Mouse (Mus musculus) ovary, postnatal 10 days (tissue): ENCODE measurements around the gene Nif3l1.

Experiments
- DNase-seq: peaks from one replicate; pipeline ENCODE4 v3.0.0; 2022; ENCODE audit warnings: low spot score

Nif3l1 gene

DNA sequence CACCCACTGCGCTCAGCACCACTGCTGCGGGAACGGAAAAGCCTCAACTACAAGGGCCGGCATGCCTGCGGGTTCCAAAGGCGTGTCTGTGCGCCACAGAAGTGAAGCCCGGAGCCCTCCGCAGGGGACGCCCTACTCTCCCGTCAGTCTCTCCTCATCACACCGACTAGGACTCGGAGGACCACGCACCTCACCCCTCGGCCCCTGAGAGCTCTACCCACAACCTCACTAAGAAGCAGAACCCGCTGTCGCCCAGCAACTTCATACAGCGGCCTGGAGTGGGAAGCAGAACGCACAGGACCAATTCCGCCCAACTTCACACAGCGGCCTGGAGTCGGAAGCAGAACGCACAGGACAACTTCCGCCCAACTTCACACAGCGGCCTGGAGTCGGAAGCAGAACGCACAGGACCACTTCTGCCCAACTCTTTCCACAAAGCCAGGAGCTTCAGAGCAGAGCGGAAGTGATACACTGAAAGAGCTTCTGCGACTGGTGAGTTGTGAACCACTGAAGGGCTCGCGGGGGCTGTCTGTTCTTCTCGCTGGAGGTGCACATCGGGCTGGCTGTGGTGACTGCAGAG lies at the start of gene Nif3l1, which contains the start of gene Ppil3:
Gene Nif3l1 (plus strand): TSS at position 9 of the 580 bp plus-strand sequence.
Gene Ppil3 (minus strand): TSS at position 344 of the 580 bp plus-strand sequence.
- peak; percentile 74 for DNase-seq

DNA sequence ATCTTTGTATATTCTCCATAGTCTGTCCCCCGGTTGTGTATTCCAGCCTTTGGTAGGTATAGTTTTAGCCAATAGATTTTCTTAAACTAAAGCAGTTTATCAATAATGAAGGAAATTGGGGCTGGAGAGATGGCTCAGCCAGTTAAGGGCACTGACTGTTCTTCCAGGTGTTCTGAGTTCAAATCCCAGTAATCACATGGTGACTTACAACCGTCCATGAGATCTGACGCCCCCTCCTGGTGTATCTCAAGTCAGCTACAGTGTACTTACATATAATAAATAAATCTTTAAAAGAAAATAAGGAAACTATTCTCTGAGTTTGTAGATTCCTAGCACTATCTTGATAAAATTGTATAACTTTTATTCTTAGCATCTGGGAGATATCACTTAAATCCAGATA lies 49.6 kb upstream of the Nif3l1 start:
- no peak for DNase-seq

DNA sequence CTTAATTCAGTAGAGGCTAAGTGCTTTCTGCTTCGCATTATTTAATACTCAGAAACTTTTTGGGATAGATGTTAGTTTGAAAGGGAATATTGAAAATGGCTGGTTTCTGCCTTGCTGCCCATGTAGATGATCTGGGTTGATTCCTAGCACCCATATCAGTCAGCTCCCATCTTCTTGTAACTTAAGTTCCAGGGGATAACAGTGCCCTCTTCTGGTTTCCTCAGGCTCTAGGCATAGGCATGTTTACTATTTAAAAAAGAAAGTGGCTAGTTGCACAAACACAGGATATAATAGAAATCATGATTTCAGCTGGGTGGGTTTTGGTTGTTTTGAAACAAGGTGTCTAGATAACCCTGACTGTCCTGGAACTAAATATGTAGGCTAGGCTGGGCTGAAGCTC lies 48.8 kb upstream of the Nif3l1 start:
- DNase-seq = no peak

DNA sequence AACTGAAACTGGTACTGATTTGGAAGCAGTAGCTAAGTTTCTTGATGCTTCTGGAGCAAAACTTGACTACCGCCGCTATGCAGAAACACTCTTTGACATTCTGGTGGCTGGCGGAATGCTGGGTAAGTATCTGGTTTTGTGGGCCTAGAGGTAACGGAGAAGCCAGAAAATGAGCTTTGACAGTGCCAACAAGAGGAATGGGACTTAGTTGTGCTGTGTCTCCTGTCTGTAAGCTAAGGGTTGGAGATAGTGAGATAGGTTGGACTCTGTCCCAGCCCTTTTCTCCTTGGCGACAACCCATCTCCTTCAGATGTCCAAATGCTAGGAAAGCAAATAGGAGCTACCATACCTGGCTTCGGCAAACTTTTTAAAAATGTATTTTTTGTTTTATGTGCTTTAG lies 47.2 kb upstream of the Nif3l1 start:
- no peak for DNase-seq

DNA sequence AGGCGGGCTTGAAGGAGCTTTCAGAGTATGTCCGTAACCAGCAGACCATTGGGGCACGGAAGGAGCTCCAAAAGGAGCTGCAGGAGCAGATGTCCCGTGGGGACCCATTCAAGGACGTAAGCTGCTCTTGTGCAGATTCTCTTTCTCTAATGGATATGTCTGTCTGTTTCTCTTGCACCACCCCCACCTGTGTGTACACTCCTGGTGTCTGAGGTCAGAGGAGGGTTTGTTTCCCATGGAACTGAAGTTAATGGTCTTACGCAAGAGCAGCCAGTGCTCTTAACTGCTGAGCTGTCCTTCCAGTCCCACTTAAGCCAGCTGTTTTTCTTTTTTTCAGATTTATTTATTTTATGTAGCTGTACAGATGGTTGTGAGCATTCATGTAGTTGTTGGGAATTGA lies 43.6 kb upstream of the Nif3l1 start:
- no peak for DNase-seq

DNA sequence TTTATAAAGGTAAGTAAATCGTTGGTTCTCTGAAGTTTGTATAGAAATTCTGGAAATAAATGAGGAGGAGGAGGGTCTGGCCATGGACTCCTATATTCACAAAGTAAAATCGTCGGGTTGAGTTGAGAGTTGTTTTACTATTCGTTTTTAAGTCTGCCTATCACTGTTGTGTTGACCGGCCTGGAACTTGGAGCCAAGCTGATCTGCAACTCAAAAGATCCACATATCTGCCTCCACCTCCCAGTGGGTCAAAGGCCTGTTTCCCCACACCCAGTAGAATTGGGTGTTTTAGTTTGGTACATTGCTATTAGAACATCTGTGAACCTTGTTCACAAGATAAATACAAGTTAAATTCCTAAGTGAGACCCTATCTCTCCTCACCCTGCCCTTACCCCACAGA lies 41.2 kb upstream of the Nif3l1 start:
- no peak for DNase-seq

DNA sequence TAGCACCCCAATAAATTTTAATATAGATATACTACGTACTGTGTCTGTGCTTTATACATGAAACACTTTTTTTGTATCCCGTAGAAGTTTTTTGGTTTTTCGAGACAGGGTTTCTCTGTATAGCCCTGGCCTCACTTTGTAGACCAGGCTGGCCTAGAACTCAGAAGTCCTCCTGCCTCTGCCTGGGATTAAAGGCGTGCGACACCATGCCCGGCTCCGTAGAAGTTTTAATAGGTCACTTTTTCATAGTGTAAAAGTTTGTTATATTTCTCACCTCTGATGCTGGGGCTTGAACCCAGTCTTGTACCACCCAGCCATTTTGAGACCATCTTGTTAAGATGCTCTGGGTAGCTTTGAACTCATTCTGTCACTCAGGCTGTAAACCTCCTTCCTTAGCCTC lies 37.6 kb upstream of the Nif3l1 start:
- no peak for DNase-seq

DNA sequence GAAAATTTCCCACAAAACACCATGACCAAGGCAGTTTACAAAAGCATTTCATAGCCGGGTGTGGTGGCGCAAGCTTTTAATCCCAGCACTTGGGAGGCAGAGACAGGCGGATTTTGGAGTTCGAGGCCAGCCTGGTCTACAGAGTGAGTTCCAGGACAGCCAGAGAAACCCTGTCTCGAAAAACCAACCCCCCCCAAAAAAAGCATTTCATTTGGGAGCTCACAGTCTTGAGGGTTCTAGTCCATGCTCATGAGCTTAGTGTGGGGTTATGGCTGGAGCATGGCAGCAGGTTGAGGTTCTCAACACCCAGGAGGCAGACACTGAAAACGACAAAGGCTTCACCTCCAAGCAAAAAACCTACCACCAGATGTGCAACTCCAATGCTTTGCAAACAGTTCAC lies 36.8 kb upstream of the Nif3l1 start:
- DNase-seq = no peak

DNA sequence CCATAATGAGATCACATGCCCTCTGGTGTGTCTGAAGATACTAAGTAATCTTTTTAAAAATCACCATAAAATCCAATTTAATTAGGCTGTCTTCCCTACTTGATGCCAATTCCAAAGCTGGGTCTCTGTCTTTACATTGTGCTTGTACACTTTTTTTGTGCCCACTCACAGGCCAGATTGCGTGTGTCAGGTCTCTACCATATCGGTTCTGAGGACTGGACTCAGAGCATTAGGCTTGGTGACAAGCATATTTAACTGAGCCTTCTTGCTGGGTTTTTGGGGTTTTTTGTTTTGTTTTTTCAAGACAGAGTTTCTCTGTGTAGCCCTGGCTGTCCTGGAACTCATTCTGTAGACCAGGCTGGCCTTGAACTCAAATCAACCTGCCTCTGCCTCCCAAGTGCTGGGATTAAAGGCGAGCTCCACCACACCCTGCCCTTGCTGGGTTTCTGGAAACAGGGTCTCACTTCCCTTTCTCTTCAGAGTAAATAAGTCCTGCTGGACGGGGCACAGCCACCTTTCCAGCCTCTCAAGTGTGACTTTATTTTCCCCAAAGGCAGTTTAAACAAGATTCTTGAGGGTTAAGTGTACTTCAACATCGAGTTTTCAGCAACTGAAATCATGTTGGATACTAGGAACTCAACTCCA lies 35.3 kb upstream of the Nif3l1 start:
- no peak for DNase-seq

DNA sequence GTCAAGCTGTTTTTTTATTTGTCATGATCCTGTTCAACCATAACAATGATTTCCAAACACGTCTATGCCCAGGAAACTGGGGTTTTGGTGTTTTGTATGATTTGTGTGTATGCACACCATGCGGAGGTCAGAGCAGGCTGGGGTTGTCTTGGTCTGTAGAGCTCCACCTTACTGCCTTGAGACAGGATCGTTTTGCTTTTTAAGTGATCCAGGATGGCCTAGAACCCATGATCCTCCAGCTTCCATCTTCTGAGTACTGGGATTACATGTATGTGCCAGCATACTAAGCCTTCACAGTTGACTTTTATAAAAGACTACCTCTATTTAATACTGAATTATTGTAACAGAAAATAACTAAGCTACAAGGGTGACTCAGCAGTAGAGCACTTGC lies 34.8 kb upstream of the Nif3l1 start:
- no peak for DNase-seq

DNA sequence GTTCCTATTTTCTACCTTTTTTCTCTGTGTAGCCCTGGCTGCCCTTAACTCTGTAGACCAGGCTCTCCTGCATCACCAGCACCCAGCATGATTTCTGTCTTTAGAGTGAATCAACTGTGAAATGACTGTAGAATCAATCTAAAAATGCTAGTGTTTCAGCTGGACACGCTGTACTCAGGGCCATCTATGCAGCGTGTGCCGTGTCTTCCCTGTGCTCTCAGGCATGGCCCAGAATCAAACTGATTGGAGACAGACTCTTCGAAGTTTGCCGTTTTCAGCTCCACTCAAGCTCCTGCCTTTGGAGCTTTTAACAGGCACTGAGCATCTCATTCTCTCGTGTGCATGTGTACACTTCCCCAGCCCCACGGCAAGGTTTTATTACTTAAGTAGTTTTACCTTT lies 34.2 kb upstream of the Nif3l1 start:
- no peak for DNase-seq

DNA sequence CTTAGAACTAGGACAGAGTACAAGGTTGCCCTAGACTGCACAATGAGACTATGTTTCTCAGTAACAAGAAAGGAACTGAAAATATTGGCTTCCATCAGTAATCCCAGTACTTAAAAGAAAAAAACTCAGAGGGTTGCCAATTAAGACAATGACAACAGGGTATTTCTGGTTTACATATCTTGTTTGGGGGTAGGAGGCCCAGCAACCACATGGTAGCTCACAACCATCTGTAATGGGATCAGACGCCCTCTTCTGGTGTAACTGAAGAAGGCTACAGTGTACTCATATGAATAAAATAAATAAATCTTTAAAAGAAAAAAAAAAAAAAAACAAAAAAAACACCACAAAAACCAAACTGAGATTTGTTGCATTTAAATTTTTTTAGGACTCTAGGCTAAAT lies 29.5 kb upstream of the Nif3l1 start:
- DNase-seq = no peak

DNA sequence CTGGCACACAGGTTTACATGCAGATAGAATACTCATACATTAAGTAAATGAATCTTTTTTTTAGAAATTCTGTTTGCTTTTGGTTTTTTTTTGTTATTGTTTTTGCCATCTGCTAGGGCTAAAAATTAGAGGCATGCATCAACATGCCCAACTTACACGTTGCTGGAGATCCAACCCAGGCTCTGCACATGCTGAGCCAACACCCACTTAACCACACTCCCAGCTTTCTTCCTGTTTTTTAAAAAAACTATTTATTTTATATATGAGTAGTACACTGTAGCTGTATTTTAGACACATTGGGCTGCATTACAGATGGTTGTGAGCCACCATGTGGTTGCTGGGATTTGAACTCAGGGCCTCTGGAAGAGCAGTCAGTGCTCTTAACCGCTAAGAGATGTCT lies 28.9 kb upstream of the Nif3l1 start:
- no peak for DNase-seq

DNA sequence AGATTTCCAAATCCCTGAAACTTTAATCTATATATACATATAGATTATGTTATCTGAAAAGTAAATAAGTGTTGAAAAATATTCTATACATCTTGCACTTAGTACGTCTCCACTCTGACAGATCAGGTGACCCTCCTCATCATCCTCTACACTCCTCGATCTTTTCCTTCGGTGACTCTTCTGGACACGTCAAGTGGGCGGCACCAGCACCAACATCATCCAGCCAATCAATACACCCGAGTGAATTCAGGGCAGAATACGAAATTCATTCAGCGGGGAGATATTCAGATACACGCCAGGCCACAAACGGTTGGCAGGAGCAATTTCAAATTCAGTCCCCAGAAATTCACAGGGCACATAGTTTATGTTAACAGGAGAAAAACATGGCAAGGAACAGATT lies 24.9 kb upstream of the Nif3l1 start:
- DNase-seq = no peak

DNA sequence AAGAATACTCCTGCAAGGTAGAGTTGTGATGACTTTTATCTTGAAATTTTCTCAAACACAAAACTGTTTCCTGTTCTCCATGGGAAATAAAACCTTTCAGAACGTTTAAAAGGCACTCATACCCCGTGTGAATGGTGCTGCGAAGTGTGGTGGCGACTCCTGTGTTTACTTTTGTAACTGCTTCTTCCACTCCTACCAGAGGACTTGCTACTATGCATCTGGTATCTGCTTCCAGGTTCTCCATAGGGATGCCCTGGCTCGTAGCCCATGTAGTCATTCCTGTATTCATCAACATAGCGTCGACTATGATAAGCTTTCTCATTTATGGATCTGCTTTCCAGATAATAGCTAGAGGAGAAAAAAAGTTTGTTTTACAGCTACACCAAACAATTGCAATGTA lies 24.0 kb upstream of the Nif3l1 start:
- DNase-seq = no peak

DNA sequence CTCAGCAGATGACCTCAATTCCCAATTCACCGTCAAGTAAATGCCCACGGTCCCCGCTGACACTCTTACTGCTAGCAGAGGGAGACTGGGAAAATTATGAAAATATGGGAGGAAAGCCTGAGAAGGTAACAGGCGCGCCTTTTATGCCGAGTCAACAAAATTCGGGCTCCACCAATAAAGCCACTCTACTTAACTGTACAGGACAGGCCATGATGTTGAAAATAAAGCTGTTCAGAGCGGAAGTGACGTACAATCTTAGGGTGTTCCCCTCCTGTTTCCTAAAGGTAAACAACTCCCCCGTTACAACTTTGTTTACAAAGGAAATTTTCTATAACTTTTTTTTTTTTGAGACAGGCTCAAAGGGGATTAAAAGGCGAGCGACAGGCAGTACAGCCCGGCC lies 22.1 kb upstream of the Nif3l1 start:
- DNase-seq = no peak

DNA sequence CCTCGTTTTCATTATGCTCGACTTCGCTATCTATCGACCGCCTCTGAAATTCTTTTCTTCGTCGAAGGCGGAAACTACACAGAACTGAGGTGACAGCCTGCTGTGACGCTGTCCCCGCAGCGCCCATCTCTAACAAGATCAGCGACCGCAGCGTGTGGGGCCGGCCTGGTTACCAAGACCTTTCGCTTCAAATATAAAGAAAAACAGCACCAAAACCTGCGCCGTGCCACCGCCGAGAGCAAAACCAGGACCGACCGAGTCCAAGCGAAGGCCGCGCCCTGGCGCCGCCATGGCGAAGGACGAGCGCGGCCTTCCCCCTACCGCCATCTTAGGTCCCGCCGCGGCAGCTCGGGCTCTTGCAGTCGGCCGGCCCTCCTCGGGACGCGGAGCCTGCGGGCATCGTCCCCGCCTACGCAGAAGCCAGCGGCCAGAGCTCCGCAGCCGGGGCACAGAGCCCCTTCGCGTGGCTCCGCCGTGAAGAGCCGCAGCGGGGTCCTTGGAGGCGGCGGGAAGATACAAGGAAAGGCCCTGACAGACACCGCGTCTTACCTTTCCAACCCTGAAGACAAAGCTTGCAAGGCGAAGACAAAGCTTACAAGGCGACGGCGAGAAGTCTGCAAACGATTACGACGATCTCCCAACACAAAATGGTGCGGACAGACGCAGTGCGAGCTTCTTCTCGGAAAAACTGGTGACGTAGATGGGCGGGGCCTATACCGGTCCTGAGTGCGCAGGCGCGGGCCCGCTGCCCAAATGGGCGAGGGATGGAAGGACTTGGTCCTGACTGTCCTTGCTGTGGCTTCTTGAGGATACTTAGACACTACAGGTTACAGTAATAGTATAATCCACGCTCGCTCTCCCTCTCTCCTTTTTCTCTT lies 21.3 kb upstream of the Nif3l1 start, which contains the start of gene Clk1:
Gene Clk1 (minus strand): TSS at position 696 of the 878 bp plus-strand sequence.
- DNase-seq = peak; percentile 99

DNA sequence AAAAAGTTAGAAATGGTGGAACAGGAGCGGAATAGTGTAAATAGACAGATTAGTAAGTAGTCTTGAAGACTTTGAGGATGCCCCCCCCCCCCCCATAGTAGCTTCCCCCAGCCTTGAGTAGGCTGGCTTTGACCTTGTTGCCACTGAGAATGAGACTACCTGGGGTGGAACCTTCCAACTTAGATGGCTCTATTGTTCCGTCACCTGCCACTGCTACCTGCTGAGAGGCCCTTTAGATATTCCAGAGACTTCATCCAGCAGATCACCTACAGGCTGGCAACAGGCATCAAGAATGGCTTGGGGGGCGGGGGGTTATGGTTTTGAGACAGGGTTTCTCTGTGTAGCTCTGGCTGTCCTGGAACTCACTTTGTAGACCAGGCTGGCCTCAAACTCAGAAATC lies 20.4 kb upstream of the Nif3l1 start:
- DNase-seq = no peak

DNA sequence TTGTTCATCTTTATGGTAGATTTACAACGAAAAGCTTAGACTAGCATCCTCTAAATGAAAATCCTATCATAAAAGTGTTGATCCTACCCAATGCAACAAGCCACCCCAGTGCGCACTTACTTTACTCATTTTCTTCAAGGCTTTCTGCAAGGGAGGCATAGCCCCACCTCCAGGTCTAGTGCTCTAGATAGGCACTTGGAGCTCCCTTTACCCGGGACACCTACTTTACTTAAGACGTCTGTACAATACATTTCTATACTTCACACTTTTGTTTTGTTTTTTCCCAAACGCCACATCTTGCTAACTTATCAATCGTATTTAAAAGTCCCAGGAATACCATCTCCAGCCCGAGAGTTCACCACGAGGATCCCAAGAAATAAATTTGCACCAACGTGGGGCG lies 260 bp upstream of the Nif3l1 start:
- no peak for DNase-seq

DNA sequence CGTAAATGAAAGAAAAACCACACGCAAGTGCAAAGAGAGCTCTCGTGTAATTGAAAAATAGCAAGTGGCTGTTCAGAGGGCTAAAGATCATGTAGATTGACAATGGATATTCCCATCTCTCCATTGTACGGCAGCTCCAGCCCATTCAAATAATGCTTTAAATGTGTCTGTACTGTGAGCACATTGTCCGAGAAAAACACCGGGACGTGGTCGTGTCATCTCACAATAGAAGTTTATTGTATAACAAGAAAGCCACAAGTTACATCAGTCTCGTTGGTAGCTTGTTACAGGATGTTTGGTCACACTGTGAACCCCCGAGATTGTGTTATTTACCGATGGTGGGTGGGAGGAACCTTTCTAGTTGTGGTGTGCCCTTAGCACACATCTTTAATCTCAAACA lies 910 bp downstream of the Nif3l1 start:
- DNase-seq = no peak

DNA sequence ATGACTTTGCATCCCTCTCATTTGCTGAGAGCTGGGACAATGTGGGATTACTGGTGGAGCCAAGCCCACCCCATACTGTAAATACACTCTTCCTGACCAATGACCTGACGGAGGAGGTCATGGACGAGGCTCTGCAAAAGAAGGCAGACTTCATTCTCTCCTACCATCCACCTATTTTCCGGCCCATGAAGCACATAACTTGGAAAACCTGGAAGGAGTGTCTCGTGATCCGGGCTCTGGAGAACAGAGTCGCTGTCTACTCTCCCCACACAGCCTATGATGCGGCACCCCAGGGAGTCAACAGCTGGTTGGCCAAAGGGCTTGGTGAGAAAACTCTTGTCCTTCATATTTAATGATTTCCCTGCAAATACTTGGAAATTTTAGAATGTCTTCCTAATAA lies 2.8 kb downstream of the Nif3l1 start:
- no peak for DNase-seq

DNA sequence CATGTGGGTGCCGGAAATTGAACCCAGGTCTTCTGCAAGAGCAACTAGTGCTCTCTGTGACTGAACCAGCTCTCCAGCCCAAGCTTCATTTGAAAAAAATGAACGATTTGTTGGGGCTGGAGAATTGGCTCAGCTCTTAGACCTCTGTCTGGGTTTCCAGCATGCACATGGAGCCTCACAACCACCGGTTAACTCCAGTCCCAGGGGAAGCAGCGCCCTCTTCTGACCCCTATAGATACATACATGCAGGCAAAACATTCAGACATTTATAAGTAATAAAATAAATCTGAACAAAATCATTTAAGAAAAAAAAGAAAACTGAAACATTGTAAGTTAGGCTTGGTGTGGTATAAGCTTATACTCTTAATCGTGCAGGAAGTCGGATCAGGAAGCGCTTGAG lies 3.4 kb downstream of the Nif3l1 start:
- no peak for DNase-seq

DNA sequence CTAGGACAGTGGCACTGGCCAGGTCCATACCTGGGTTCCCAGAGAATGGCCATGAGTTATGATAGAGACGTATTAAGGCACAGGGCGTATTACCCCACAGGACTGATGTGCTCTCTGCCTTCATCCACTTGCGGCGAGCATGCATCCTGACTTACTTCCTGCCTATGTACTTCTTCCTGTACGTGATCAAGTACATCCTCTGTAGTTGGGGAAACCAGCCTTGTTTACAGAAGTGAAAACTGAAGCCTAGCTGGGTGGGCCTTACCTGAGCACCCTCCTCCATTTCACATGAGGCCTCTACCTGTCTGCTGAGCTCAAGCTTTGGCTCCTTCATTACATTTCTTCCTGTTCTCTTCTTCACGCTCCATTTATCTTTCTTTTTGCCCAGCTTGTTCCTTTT lies 9.4 kb downstream of the Nif3l1 start:
- DNase-seq = no peak
